Mouse (Mus musculus) embryonic facial prominence, embryonic 11.5 days (tissue): ENCODE results near the gene Dnase2b. TPM values are rescaled to one million over a fixed set of nuclear protein-coding genes. Genes with fewer than 3 reads are reported as not detected.

Experiments
- ATAC-seq: fragments of 200-750 bp; cut with Nextera tagmentation; replicated peaks from 2 replicates; pipeline ENCODE4 v1.8.0; 2017; ENCODE audit warnings: low read depth; ENCODE audit not compliant: insufficient number of reproducible peaks, low FRiP score, low TSS enrichment
- DNase-seq: peaks from one replicate; pipeline ENCODE4 v3.0.0-alpha.2; 2015; ENCODE audit warnings: low spot score
- H3K27ac ChIP-seq: fragments of 300-500 bp; sonication (generic); replicated peaks from 2 replicates; pipeline ENCODE4 v1.5.1; 2014; ENCODE audit warnings: mild to moderate bottlenecking, low read depth, low read length, control low read depth
- H3K27me3 ChIP-seq: fragments of 300-500 bp; sonication (generic); 2 replicates; pipeline ENCODE4 v1.6.1; 2014; ENCODE audit warnings: mild to moderate bottlenecking, low read length, moderate library complexity, mixed read lengths; ENCODE audit not compliant: control insufficient read depth, insufficient read depth
- H3K36me3 ChIP-seq: fragments of 300-500 bp; sonication (generic); replicated peaks from 2 replicates; pipeline ENCODE4 v1.6.1; 2014; ENCODE audit warnings: low read depth, mild to moderate bottlenecking, low read length, moderate library complexity, mixed read lengths; ENCODE audit not compliant: control insufficient read depth, insufficient read depth
- H3K4me1 ChIP-seq: fragments of 300-500 bp; sonication (generic); 2 replicates; pipeline ENCODE4 v1.6.1; 2014; ENCODE audit warnings: low read length, mixed read lengths; ENCODE audit not compliant: control insufficient read depth, insufficient read depth
- H3K4me2 ChIP-seq: fragments of 300-500 bp; sonication (generic); 2 replicates; pipeline ENCODE4 v1.6.1; 2014; ENCODE audit warnings: low read depth, mild to moderate bottlenecking, control low read depth, low read length, moderate library complexity
- H3K4me3 ChIP-seq: fragments of 300-500 bp; sonication (generic); 2 replicates; pipeline ENCODE4 v1.5.1; 2014; ENCODE audit warnings: low read depth, low read length, control low read depth
- H3K9ac ChIP-seq: fragments of 300-500 bp; sonication (generic); replicated peaks from 2 replicates; pipeline ENCODE4 v1.6.1; 2014; ENCODE audit warnings: mild to moderate bottlenecking, control low read depth, low read length
- H3K9me3 ChIP-seq: fragments of 300-500 bp; sonication (generic); replicated peaks from 2 replicates; pipeline ENCODE4 v1.6.1; 2016; ENCODE audit warnings: mild to moderate bottlenecking, low read length, inconsistent platforms, mixed read lengths; ENCODE audit not compliant: control insufficient read depth
- whole genome bisulfite sequencing: fragments of 180-500 bp; shearing (Covaris S2); extraction: QIAGEN DNeasy Blood & Tissue Kit; methylation state at CpG from one replicate; pipeline ENCODE4 v1.1.7; 2014; 5-methylcytosine and 5-hydroxymethylcytosine counted together
- polyA plus RNA-seq: library from polyadenylated mRNA; unstranded; fragments of >200 nt; fragmentation: Nextera tagmentation; extraction: Ambion mirVana; gene quantifications from 2 replicates; pipeline ENCODE4 v1.2.1, GENCODE M21; 2014

Gene Dnase2b
- polyA plus RNA-seq, 1 experiment from 2014 or later, result not detected

DNA sequence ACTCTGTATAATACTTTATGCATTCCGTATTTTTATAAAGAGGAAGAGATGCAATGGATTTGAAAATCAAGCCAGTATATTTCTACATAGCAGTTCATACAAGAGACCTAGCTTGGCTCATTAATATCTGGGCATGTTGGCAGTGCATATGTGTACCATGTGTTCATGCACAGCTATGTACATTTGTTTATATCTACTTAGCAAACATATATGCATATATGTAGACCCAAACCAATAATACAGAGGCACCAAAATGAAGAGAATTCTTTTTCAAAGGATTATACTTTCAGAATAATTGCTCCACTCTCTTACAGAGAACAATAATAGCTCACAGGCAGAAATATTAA, 50.4 kb downstream of the Dnase2b start:
- ATAC-seq, result no peak
- Histone ChIP-seq H3K4me3 (no peak overlapping the region), H3K9me3 (no peaks in the 10 kb centered on the region), H3K4me2 (no peak overlapping the region), H3K27ac (no peak overlapping the region), H3K4me1 (no peaks in the 10 kb centered on the region), H3K36me3 (no peaks in the 10 kb centered on the region), H3K27me3 (no peaks in the 10 kb centered on the region), H3K9ac (no peak overlapping the region)
- DNase-seq, result no peak
- WGBS, result 89% methylated on average over 1 of the region's 1 CpGs

DNA sequence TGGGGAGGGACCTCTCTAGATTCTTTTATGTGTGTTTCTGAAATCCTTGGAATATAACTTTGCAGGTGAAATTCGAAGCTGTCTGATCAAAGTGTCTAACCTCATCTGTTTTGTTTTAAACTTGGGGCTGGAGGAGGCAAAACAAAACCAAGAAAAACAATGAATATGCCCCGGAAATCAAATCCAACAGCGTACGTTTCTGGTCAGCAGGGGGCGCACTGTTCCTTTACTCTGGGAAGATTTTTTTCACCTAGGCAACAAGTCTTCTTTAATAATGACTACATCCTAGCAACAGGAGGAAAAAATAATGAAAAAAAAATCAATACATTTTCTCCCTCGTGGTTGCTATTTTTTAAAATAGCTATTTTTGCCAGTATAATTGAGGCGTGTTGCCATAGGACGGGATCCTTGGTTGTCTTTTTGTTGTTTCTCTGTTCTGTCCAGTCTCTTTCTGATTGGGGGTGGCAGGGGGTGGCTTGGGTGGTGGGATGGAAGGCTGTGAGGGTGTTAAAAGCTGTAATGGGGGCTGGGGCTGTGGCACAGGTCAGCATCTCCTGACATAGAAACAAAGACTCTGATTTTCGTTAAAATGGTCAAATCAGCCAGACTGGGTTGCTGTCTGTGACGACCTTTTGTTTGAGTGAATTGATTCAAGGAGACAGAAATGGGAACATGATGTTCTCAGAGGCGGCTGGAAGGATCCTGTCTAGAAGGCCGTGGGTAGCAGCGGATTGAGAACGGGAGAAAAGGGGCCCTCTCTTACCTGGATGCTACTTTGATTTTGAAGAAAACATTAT, 50.9 kb downstream of the Dnase2b start:
- WGBS, result 21% methylated on average over 14 of the region's 14 CpGs
- Histone ChIP-seq H3K4me3 (no peak overlapping the region), H3K4me2 (no peak overlapping the region), H3K4me1 (no peaks in the 10 kb centered on the region), H3K27ac (no peak overlapping the region), H3K9me3 (no peaks in the 10 kb centered on the region), H3K9ac (no peak overlapping the region), H3K27me3 (no peaks in the 10 kb centered on the region), H3K36me3 (no peaks in the 10 kb centered on the region)
- ATAC-seq, result no peak
- DNase-seq, result peak; percentile 91

DNA sequence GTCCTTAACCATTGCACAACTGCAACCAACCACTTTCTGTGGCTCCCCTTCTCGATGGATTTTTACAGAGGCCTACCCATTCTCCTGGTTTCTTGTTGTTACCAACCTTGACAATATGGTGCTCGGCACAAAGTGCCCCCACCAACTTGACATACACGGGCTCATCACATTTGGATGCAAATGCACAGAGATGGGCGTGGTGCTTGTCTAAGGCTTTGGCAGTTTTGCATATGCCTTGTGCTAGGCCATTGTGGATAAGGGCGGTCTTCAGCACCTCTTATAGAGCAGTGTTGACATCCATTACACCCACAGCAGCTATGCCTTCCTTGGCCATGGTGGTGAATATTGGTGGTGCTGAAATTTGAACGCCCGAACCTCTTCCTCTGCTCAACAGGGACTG, 52.5 kb downstream of the Dnase2b start:
- ATAC-seq, result no peak
- no peaks in the 10 kb centered on the region for H3K27me3 ChIP-seq
- no peaks in the 10 kb centered on the region for H3K9me3 ChIP-seq
- no peak overlapping the region for H3K4me3 ChIP-seq
- H3K4me2 ChIP-seq, result no peak overlapping the region
- DNase-seq, result no peak
- 90% methylated on average over 7 of the region's 7 CpGs for WGBS
- H3K9ac ChIP-seq, result no peak overlapping the region
- H3K36me3 ChIP-seq, result no peaks in the 10 kb centered on the region
- no peak overlapping the region for H3K27ac ChIP-seq
- no peaks in the 10 kb centered on the region for H3K4me1 ChIP-seq

DNA sequence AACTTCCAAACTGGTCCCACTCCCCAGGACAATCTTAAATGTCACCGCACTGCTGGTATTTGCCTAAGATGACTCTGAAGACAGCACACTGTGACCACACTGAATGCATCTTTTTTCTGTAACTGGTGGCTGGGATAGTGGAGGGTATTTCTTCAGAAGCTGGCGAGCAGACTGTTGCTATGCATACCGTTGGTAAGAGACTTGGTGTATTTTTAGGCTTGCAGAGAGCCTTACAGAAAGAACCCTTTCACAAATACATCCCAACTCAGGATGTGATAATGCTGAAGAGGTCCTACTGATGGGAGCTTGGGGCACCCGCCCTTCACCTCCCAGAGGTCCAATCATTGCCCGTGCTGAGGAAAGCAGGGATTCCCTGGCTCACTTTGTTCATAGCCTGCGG, 57.9 kb downstream of the Dnase2b start:
- no peaks in the 10 kb centered on the region for H3K27me3 ChIP-seq
- WGBS, result 82% methylated on average over 6 of the region's 6 CpGs
- H3K36me3 ChIP-seq, result no peaks in the 10 kb centered on the region
- no peak overlapping the region for H3K4me2 ChIP-seq
- ATAC-seq (no peak), DNase-seq (no peak)
- no peak overlapping the region for H3K27ac ChIP-seq
- H3K9ac ChIP-seq, result no peak overlapping the region
- no peaks in the 10 kb centered on the region for H3K9me3 ChIP-seq
- H3K4me1 ChIP-seq, result no peaks in the 10 kb centered on the region
- no peak overlapping the region for H3K4me3 ChIP-seq

DNA sequence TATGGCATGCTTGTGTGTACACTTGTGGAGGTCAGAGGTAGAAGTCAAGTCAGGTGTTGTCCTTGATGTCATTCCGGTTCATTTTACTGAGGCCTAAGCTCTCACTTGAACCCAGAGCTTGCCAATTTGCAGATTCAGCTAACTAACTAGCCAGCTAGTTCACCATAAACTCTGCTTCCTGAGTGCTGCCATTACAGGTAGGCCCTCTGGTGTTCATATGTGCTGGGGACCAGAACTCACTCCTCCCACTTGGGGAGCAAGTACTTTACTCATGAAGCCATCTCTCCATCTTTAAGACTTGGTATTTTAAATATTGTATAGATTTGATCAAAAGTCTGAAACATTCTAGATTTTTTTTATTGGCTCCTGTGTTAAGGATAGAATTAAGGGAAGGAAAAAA, 58.8 kb downstream of the Dnase2b start:
- Histone ChIP-seq H3K4me2 (no peak overlapping the region), H3K27ac (no peak overlapping the region), H3K4me3 (no peak overlapping the region), H3K36me3 (no peaks in the 10 kb centered on the region), H3K9me3 (no peaks in the 10 kb centered on the region), H3K4me1 (no peaks in the 10 kb centered on the region), H3K9ac (no peak overlapping the region), H3K27me3 (no peaks in the 10 kb centered on the region)
- 73% methylated on average over 1 of the region's 1 CpGs for WGBS
- DNase-seq (no peak), ATAC-seq (no peak)

DNA sequence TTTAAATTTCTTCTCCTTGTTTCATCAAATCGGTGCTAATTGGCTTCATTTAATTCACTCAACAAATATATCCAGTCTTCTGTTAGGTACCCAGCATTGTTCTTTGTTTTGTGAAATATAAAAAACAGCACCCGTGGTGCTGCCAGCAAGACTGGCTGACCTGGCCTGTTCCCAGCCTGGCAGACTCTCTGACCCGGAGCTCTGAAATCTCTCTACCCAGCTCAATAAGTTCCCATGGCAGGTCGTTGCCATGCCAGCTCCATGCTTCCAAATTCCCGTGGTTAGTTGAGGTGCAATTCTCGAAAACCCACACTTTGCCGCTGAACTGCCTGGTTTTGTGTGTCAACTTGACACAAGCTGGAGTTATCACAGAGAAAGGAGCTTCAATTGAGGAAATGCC, 60.6 kb downstream of the Dnase2b start:
- Histone ChIP-seq H3K4me3 (no peak overlapping the region), H3K9me3 (no peaks in the 10 kb centered on the region), H3K27me3 (no peaks in the 10 kb centered on the region), H3K9ac (no peak overlapping the region), H3K4me1 (no peaks in the 10 kb centered on the region), H3K36me3 (no peaks in the 10 kb centered on the region), H3K4me2 (no peak overlapping the region), H3K27ac (no peak overlapping the region)
- DNase-seq, result no peak
- WGBS, result 78% methylated on average over 7 of the region's 7 CpGs
- ATAC-seq, result no peak

DNA sequence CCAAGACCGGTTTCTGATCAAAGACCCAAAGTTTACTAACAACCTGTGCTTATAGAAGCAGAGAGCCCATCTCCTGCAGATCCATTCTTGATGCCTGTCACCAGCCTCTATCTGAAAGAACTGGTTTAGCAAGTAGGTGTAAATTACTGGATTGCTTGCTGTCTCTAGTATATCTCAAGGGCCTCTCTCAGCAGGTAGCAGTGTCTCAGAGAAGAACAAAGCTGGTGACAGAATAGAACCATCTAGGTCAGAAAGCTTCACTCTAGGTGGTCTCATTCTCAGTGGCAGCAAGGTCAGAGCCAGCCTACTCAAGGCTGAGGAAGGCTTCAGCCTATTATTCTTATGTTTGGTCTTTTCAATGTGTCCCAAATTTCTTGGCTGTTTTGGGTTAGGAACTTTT, 71.8 kb downstream of the Dnase2b start:
- Histone ChIP-seq H3K36me3 (no peaks in the 10 kb centered on the region), H3K27ac (no peak overlapping the region), H3K9me3 (no peaks in the 10 kb centered on the region), H3K4me3 (no peak overlapping the region), H3K27me3 (no peaks in the 10 kb centered on the region), H3K4me1 (no peaks in the 10 kb centered on the region), H3K4me2 (no peak overlapping the region), H3K9ac (no peak overlapping the region)
- ATAC-seq (no peak), DNase-seq (no peak)
- WGBS, result 29% methylated on average over 1 of the region's 1 CpGs

DNA sequence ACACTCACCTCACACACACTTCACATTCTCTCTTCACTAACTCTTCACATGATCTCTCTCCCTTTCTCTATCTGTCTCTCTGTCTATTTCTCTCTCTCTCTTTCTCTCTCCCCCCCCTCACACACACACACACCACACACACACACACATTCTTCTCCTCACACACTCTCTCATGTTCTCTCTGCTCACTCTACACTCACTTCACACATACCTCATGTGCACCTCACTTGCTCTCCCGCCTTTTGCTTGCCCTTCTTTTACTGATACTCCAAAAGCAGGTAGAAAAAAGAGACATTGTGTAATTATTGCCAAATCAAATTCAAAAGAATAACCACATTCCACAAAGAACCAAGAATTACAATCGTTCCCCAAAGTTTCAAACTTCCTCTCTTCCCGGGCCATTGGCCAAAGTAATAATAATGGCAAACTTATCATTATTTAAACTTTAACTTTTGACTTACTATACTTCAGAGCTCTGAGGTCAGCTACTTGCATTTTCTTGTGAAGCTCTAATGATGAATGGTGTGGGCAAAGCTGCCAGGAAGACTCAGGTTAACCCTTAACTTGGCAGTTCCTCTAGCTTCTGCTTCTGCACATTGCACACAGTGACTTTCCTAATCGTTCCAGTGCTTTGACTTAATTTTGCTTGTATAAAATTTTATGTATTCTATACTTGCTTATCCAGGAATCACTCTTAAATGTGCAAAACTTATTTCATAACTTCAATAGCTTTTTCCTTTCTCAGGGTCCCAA, 74.7 kb downstream of the Dnase2b start:
- Histone ChIP-seq H3K4me3 (no peak overlapping the region), H3K27me3 (no peaks in the 10 kb centered on the region), H3K4me2 (no peak overlapping the region), H3K9me3 (no peaks in the 10 kb centered on the region), H3K36me3 (no peaks in the 10 kb centered on the region), H3K4me1 (no peaks in the 10 kb centered on the region), H3K27ac (no peak overlapping the region), H3K9ac (no peak overlapping the region)
- 84% methylated on average over 4 of the region's 4 CpGs for WGBS
- ATAC-seq, result no peak
- DNase-seq, result no peak
